ENCODE assay signal across 8 mouse cellular contexts in the genomic region with DNA sequence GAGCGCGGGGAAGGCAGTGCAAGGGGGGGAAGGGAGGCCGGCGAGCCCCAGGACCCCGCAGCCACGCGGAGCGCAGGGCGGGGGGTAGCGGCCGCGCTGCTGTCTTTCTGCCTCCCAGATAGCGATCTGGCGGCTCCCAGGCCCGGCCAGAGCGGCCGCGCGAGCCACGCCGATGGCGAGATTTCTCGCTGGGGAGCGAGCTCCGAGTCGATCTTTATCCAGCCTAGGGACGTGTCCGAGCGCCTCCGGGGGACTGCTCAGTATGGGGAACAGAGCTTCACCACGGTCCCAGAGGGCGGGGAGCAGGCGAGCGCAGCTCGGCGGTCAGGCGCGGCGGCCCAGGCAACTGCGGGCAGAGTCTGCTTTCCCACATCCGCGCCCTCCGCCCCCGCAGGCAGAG. TPM values are rescaled to one million over a fixed set of nuclear protein-coding genes. Genes with fewer than 3 reads are reported as not detected.
DNase-seq lines count a peak whose midpoint lies in the region; ATAC-seq lines count a peak whose summit lies in the region.

No protein-coding gene starts in this region.

- under 1% methylated on average over 40 of the region's 44 CpGs for WGBS in kidney, embryonic 14.5 days
- 1% methylated on average over 41 of the region's 44 CpGs for WGBS in heart, embryonic 16.5 days
- WGBS in limb, embryonic 15.5 days, result under 1% methylated on average over 25 of the region's 44 CpGs

- peaks cover 59% of the 10 kb centered on the region for H3K27me3 ChIP-seq in kidney, embryonic 14.5 days (ENCODE audit: control insufficient read depth, insufficient read depth, low read length)
- H3K27me3 ChIP-seq in heart, embryonic 16.5 days (ENCODE audit: control insufficient read depth, insufficient read depth, low read length), result peaks cover 70% of the 10 kb centered on the region
- peaks cover 79% of the 10 kb centered on the region for H3K27me3 ChIP-seq in limb, embryonic 15.5 days

- ATAC-seq in kidney, embryonic 14.5 days (ENCODE audit: low FRiP score, low TSS enrichment), result peak; percentile 58
- peak; percentile 32; the same call in 1 of the 2 replicates for ATAC-seq in heart, embryonic 16.5 days (replicated peaks; ENCODE audit: extremely low read depth, insufficient read depth, low FRiP score)
- no peak; the same call in 1 of the 2 replicates for ATAC-seq in limb, embryonic 15.5 days (ENCODE audit: insufficient number of reproducible peaks, low FRiP score, low TSS enrichment, low read depth)

- peak overlapping the region; percentile 98 for H3K4me2 ChIP-seq in kidney, embryonic 14.5 days (replicated peaks; ENCODE audit: low read depth, low read length)
- peak overlapping the region; percentile 85 for H3K4me2 ChIP-seq in heart, embryonic 16.5 days (ENCODE audit: low read depth, low read length)
- peak overlapping the region; percentile 93 for H3K4me2 ChIP-seq in limb, embryonic 15.5 days

- no peak overlapping the region for H3K27ac ChIP-seq in kidney, embryonic 14.5 days (ENCODE audit: low read depth, low read length)
- H3K27ac ChIP-seq in heart, embryonic 16.5 days (ENCODE audit: low read length), result no peak overlapping the region
- no peak overlapping the region for H3K27ac ChIP-seq in limb, embryonic 15.5 days

- DNase-seq in kidney, adult 18-20 months, result no peak
- peak; percentile 73 for DNase-seq in ZHBTc4 (ENCODE audit: low read depth, low spot score)
- DNase-seq in embryo, embryonic 10 days (ENCODE audit: low spot score), result peak; percentile 52
- peak; percentile 62 for DNase-seq in retina, embryonic 14.5 days (ENCODE audit: low spot score)
- DNase-seq in adipocyte (ENCODE audit: low spot score), result no peak

- peak overlapping the region; percentile 64 for H3K9ac ChIP-seq in kidney, embryonic 14.5 days (ENCODE audit: low read depth, low read length)
- peak overlapping the region; percentile 35; the same call in 1 of the 2 replicates for H3K9ac ChIP-seq in heart, embryonic 16.5 days (ENCODE audit: low read length)
- peak overlapping the region; percentile 20; the same call in 1 of the 2 replicates for H3K9ac ChIP-seq in limb, embryonic 15.5 days

- no peaks in the 10 kb centered on the region for H3K36me3 ChIP-seq in kidney, embryonic 14.5 days (ENCODE audit: control insufficient read depth, insufficient read depth, low read length)
- H3K36me3 ChIP-seq in heart, embryonic 16.5 days (ENCODE audit: control insufficient read depth, insufficient read depth), result no peaks in the 10 kb centered on the region
- H3K36me3 ChIP-seq in limb, embryonic 15.5 days, result no peaks in the 10 kb centered on the region

- H3K4me3 ChIP-seq in kidney, embryonic 14.5 days (ENCODE audit: low read length), result peak overlapping the region; percentile 56
- peak overlapping the region; percentile 59 for H3K4me3 ChIP-seq in heart, embryonic 16.5 days (ENCODE audit: low read length)
- H3K4me3 ChIP-seq in limb, embryonic 15.5 days, result peak overlapping the region; percentile 57

- H3K4me1 ChIP-seq in kidney, embryonic 14.5 days (ENCODE audit: control insufficient read depth, insufficient read depth, low read length), result peaks cover 5% of the 10 kb centered on the region; the same call in 1 of the 2 replicates
- H3K4me1 ChIP-seq in heart, embryonic 16.5 days (ENCODE audit: control insufficient read depth, insufficient read depth, low read length), result peaks cover 6% of the 10 kb centered on the region
- peaks cover 18% of the 10 kb centered on the region for H3K4me1 ChIP-seq in limb, embryonic 15.5 days

- H3K9me3 ChIP-seq in kidney, embryonic 14.5 days (ENCODE audit: control insufficient read depth, low read length), result no peaks in the 10 kb centered on the region
- H3K9me3 ChIP-seq in heart, embryonic 16.5 days (replicated peaks; ENCODE audit: control insufficient read depth, low read length), result no peaks in the 10 kb centered on the region
- no peaks in the 10 kb centered on the region for H3K9me3 ChIP-seq in limb, embryonic 15.5 days

RNA-seq across cellular contexts. Expression of a gene that starts 0.6 kb away (rescaled TPM):
- 5.7 and 6.3 TPM in 2 replicates for polyA plus RNA-seq in kidney, embryonic 14.5 days (2014; fragmentation: Nextera tagmentation; extraction: Ambion mirVana)
- 0.85 and 1.00 TPM in 2 replicates for polyA plus RNA-seq in heart, embryonic 16.5 days (2015; fragmentation: Nextera tagmentation; extraction: Ambion mirVana)
- polyA plus RNA-seq in limb, embryonic 15.5 days (2015; fragmentation: Nextera tagmentation; extraction: Ambion mirVana), result 3.5 and 4.2 TPM in 2 replicates

Comparison
In these comparisons a context has a peak if more than half of its experiments do, and no peak if none do; other contexts are left out.
1. DNase-seq: peak in ZHBTc4 (single experiment), embryo, embryonic 10 days (single experiment) and retina, embryonic 14.5 days (single experiment); none in kidney, adult 18-20 months (single experiment) and adipocyte (single experiment).
2. Peak in every context shown above with its lines, with median percentiles within 50 percentile points of each other: H3K4me2 ChIP-seq, H3K4me3 ChIP-seq and H3K9ac ChIP-seq.